Mouse (Mus musculus) ES-E14 (cell line): Measurements from ENCODE around the gene Pagr1b.

Experiments used
- HCFC1 ChIP-seq: IDR thresholded peaks from 2 replicates; pipeline ENCODE4 v1.6.1; 2012; ENCODE audit warnings: low read length, inconsistent platforms, borderline replicate concordance; ENCODE audit not compliant: insufficient read depth
- MAFK ChIP-seq: IDR thresholded peaks from 2 replicates; pipeline ENCODE4 v1.6.1; 2014; ENCODE audit warnings: mild to moderate bottlenecking, low read depth, low read length, inconsistent platforms; ENCODE audit not compliant: insufficient read depth
- ZC3H11A ChIP-seq: IDR thresholded peaks from 2 replicates; pipeline ENCODE4 v1.6.1; 2012; ENCODE audit warnings: low read depth, mild to moderate bottlenecking, inconsistent platforms, low read length, borderline replicate concordance

- TF ChIP-seq HCFC1: no peak
- TF ChIP-seq MAFK: no peak
- no peak for TF ChIP-seq ZC3H11A
These were observed at the start of gene Pagr1b for GRCm38 (mm10) chr7:127016481-127016485.
